Mouse (Mus musculus): ENCODE measurements around the gene Msln.

Msln gene

GRCm38 (mm10) chr17:25754241-25754640 lies at the start of gene Msln:
Gene Msln (minus strand): TSS chr17:25754378.
- no peak for DNase-seq (ENCODE audit: low spot score)

GRCm38 (mm10) chr17:25802825-25803517 lies 48.8 kb upstream of the Msln start:
- no peak for DNase-seq (ENCODE audit: low spot score)

GRCm38 (mm10) chr17:25801029-25801428 lies 46.9 kb upstream of the Msln start:
- no peak for DNase-seq (ENCODE audit: low spot score)

GRCm38 (mm10) chr17:25796951-25797369 lies 42.8 kb upstream of the Msln start, which contains the start of gene Metrn:
Gene Metrn (minus strand): TSS chr17:25797136.
- peak; percentile 87 for DNase-seq (ENCODE audit: low spot score)

- no peak for DNase-seq (ENCODE audit: low spot score)
Measured at GRCm38 (mm10) chr17:25796211-25796771, 42.1 kb upstream of the Msln start.

GRCm38 (mm10) chr17:25795609-25796092 lies 41.5 kb upstream of the Msln start, which contains the start of gene AC134908.4:
Gene AC134908.4 (minus strand): TSS chr17:25795659.
- DNase-seq (ENCODE audit: low spot score) = no peak

GRCm38 (mm10) chr17:25794998-25795397 lies 40.8 kb upstream of the Msln start:
- no peak for DNase-seq (ENCODE audit: low spot score)

GRCm38 (mm10) chr17:25794197-25794596 lies 40.0 kb upstream of the Msln start:
- DNase-seq (ENCODE audit: low spot score) = no peak

- peak; percentile 55 for DNase-seq (ENCODE audit: low spot score)
Measured at GRCm38 (mm10) chr17:25792615-25793014, 38.4 kb upstream of the Msln start, which contains the start of gene Fam173a. Gene Fam173a (minus strand): TSS chr17:25792901.

- peak; percentile 86 for DNase-seq (ENCODE audit: low spot score)
Measured at GRCm38 (mm10) chr17:25791843-25792527, 37.8 kb upstream of the Msln start.

GRCm38 (mm10) chr17:25791320-25791842 lies 37.2 kb upstream of the Msln start:
- no peak for DNase-seq (ENCODE audit: low spot score)

GRCm38 (mm10) chr17:25786781-25787504 lies 32.8 kb upstream of the Msln start:
- DNase-seq (ENCODE audit: low spot score) = no peak

GRCm38 (mm10) chr17:25786280-25786679 lies 32.1 kb upstream of the Msln start, which contains the start of gene Ccdc78:
Gene Ccdc78 (plus strand): TSS chr17:25786580.
- no peak for DNase-seq (ENCODE audit: low spot score)

GRCm38 (mm10) chr17:25785281-25785745 lies 31.1 kb upstream of the Msln start, which contains the start of gene Haghl:
Gene Haghl (minus strand): TSS chr17:25785673.
- peak; percentile 94 for DNase-seq (ENCODE audit: low spot score)

- DNase-seq (ENCODE audit: low spot score) = no peak
Measured at GRCm38 (mm10) chr17:25783861-25784574, 29.8 kb upstream of the Msln start.

GRCm38 (mm10) chr17:25783086-25783485 lies 28.9 kb upstream of the Msln start:
- no peak for DNase-seq (ENCODE audit: low spot score)

- DNase-seq (ENCODE audit: low spot score) = no peak
Measured at GRCm38 (mm10) chr17:25781339-25781738, 27.2 kb upstream of the Msln start.

GRCm38 (mm10) chr17:25777948-25778347 lies 23.8 kb upstream of the Msln start:
- no peak for DNase-seq (ENCODE audit: low spot score)

GRCm38 (mm10) chr17:25775318-25776062 lies 21.3 kb upstream of the Msln start:
- no peak for DNase-seq (ENCODE audit: low spot score)

- peak; percentile 98 for DNase-seq (ENCODE audit: low spot score)
Measured at GRCm38 (mm10) chr17:25773549-25774120, 19.5 kb upstream of the Msln start, which contains the start of gene Narfl. Gene Narfl (plus strand): TSS chr17:25773776.
